Mouse (Mus musculus) cerebellum, adult 2 months (tissue): ENCODE data around the gene Npas3. TPM values are rescaled to one million over a fixed set of nuclear protein-coding genes. Genes with fewer than 3 reads are reported as not detected.
A peak's percentile ranks its signal among the peaks of the same experiment; 100 is the strongest.

ENCODE experiments used
- DNase-seq, 2 experiments: peaks; one replicate each; pipeline ENCODE4 v3.0.0; 2021
- H3K27ac ChIP-seq: fragments of 200-500 bp; 2 replicates; pipeline ENCODE4 v1.5.1; 2012; ENCODE audit warnings: low read length, control low read depth, inconsistent platforms; ENCODE audit not compliant: insufficient read depth
- H3K27me3 ChIP-seq: fragments of 200-500 bp; 2 replicates; pipeline ENCODE4 v1.6.1; 2012; ENCODE audit warnings: inconsistent platforms, mild to moderate bottlenecking, low read length, moderate library complexity; ENCODE audit not compliant: control insufficient read depth, insufficient read depth
- H3K4me1 ChIP-seq: fragments of 200-500 bp; 2 replicates; pipeline ENCODE4 v1.6.1; 2011; ENCODE audit warnings: low read length; ENCODE audit not compliant: control insufficient read depth, insufficient read depth
- H3K4me3 ChIP-seq: fragments of 200-500 bp; replicated peaks from 2 replicates; pipeline ENCODE3; 2011; ENCODE audit warnings: mild to moderate bottlenecking, low read depth, low read length, control low read depth; ENCODE audit not compliant: insufficient read depth
- CTCF ChIP-seq: fragments of 200-500 bp; IDR thresholded peaks from 2 replicates; pipeline ENCODE4 v1.5.1; 2011; ENCODE audit warnings: low read depth, mild to moderate bottlenecking, control low read depth, low read length, moderate library complexity, borderline replicate concordance; ENCODE audit not compliant: insufficient read depth
- POLR2A ChIP-seq: fragments of 200-500 bp; IDR thresholded peaks from 2 replicates; pipeline ENCODE4 v1.6.1; 2011; ENCODE audit warnings: low read length, control low read depth, borderline replicate concordance; ENCODE audit not compliant: insufficient read depth
- WGBS: fragments of 180-500 bp; shearing (Covaris S2); methylation state at CpG from one replicate; pipeline ENCODE4 v1.1.7; 2018; 5-methylcytosine and 5-hydroxymethylcytosine counted together
- polyA plus RNA-seq: library from polyadenylated mRNA; depleted of rRNA; stranded (reverse); fragments of >200 nt; gene quantifications from 2 replicates; pipeline ENCODE4 v1.2.3, GENCODE M21; 2012

The Npas3 gene
- polyA plus RNA-seq, 1 experiment = 13.3 TPM

- DNase-seq = peak in 1 of 2 experiments; percentile 11
- TF ChIP-seq POLR2A = no peak
- TF ChIP-seq CTCF = no peak
- Histone ChIP-seq H3K4me1 (peaks cover 6% of the 10 kb centered on the region), H3K27ac (no peak overlapping the region), H3K4me3 (no peak overlapping the region), H3K27me3 (peaks cover 1% of the 10 kb centered on the region; the same call in 1 of the 2 replicates)
- 66% methylated on average over 27 of the region's 27 CpGs for WGBS
These were observed 587.7 kb downstream of the Npas3 start for GRCm38 (mm10) chr12:53836031-53836790.

- TF ChIP-seq CTCF = no peak
- Histone ChIP-seq H3K27ac (no peak overlapping the region), H3K27me3 (peaks cover 1% of the 10 kb centered on the region; the same call in 1 of the 2 replicates), H3K4me1 (peaks cover 6% of the 10 kb centered on the region), H3K4me3 (no peak overlapping the region)
- WGBS = 91% methylated on average over 15 of the region's 15 CpGs
- DNase-seq = no peak
These were observed 588.9 kb downstream of the Npas3 start for GRCm38 (mm10) chr12:53837408-53837807.

- TF ChIP-seq CTCF (no peak), POLR2A (no peak)
- Histone ChIP-seq H3K4me3 (no peak overlapping the region), H3K4me1 (peaks cover 5% of the 10 kb centered on the region), H3K27ac (no peak overlapping the region), H3K27me3 (peaks cover 1% of the 10 kb centered on the region; the same call in 1 of the 2 replicates)
- no peak for DNase-seq
- WGBS = 80% methylated on average over 7 of the region's 7 CpGs
These were observed 590.1 kb downstream of the Npas3 start for GRCm38 (mm10) chr12:53838541-53838940.

GRCm38 (mm10) chr12:53841928-53842671, 593.6 kb downstream of the Npas3 start:
- Histone ChIP-seq H3K4me3 (no peak overlapping the region), H3K27me3 (peaks cover 1% of the 10 kb centered on the region; the same call in 1 of the 2 replicates), H3K27ac (no peak overlapping the region), H3K4me1 (no peaks in the 10 kb centered on the region)
- 27% methylated on average over 16 of the region's 16 CpGs for WGBS
- DNase-seq = no peak
- no peak for TF ChIP-seq CTCF
- TF ChIP-seq POLR2A = no peak

- 42% methylated on average over 3 of the region's 3 CpGs for WGBS
- Histone ChIP-seq H3K27ac (no peak overlapping the region), H3K4me1 (no peaks in the 10 kb centered on the region), H3K4me3 (no peak overlapping the region), H3K27me3 (peaks cover 1% of the 10 kb centered on the region; the same call in 1 of the 2 replicates)
- TF ChIP-seq CTCF (no peak), POLR2A (no peak)
- DNase-seq = no peak
These were observed 595.1 kb downstream of the Npas3 start for GRCm38 (mm10) chr12:53843626-53844025.

GRCm38 (mm10) chr12:53846154-53846665, 597.7 kb downstream of the Npas3 start:
- no peak for TF ChIP-seq POLR2A
- 84% methylated on average over 12 of the region's 12 CpGs for WGBS
- Histone ChIP-seq H3K4me1 (no peaks in the 10 kb centered on the region), H3K27ac (no peak overlapping the region), H3K27me3 (no peaks in the 10 kb centered on the region), H3K4me3 (no peak overlapping the region)
- DNase-seq = no peak

GRCm38 (mm10) chr12:53849263-53849662, 600.8 kb downstream of the Npas3 start:
- TF ChIP-seq CTCF (no peak), POLR2A (no peak)
- DNase-seq = no peak
- no peaks in the 10 kb centered on the region for H3K27me3 ChIP-seq
- 89% methylated on average over 2 of the region's 2 CpGs for WGBS
- no peak overlapping the region for H3K27ac ChIP-seq
- H3K4me1 ChIP-seq = no peaks in the 10 kb centered on the region
- no peak overlapping the region for H3K4me3 ChIP-seq
